Mouse (Mus musculus) heart, embryonic 15.5 days (tissue): ENCODE data around the gene Rps28. TPM values are rescaled to one million over a fixed set of nuclear protein-coding genes. Genes with fewer than 3 reads are reported as not detected.
"Not testable (repeated sequence)": the region's sequence is repeated elsewhere in the genome, so short reads cannot be mapped to it uniquely, and the experiment has no call there.

Source experiments
- ATAC-seq: fragments of 200-750 bp; cut with Nextera tagmentation; replicated peaks from 2 replicates; pipeline ENCODE4 v1.8.0; 2017; ENCODE audit warnings: low read depth, moderate TSS enrichment; ENCODE audit not compliant: insufficient number of reproducible peaks, insufficient read depth, low FRiP score
- H3K27ac ChIP-seq: fragments of 300-500 bp; sonication (generic); 2 replicates; pipeline ENCODE4 v1.5.1; 2015; ENCODE audit warnings: mild to moderate bottlenecking, inconsistent platforms
- H3K27me3 ChIP-seq: fragments of 300-500 bp; sonication (generic); 2 replicates; pipeline ENCODE4 v1.6.1; 2015; ENCODE audit warnings: inconsistent platforms
- H3K36me3 ChIP-seq: fragments of 300-500 bp; sonication (generic); 2 replicates; pipeline ENCODE4 v1.6.1; 2015; ENCODE audit warnings: mild to moderate bottlenecking, inconsistent platforms
- H3K4me1 ChIP-seq: fragments of 300-500 bp; sonication (generic); replicated peaks from 2 replicates; pipeline ENCODE4 v1.6.1; 2015; ENCODE audit warnings: inconsistent platforms
- H3K4me2 ChIP-seq: fragments of 300-500 bp; sonication (generic); 2 replicates; pipeline ENCODE4 v1.6.1; 2015; ENCODE audit warnings: inconsistent platforms, mild to moderate bottlenecking, moderate library complexity
- H3K4me3 ChIP-seq: fragments of 300-500 bp; sonication (generic); 2 replicates; pipeline ENCODE4 v1.5.1; 2015; ENCODE audit warnings: mild to moderate bottlenecking, inconsistent platforms
- H3K9ac ChIP-seq: fragments of 300-500 bp; sonication (generic); 2 replicates; pipeline ENCODE4 v1.6.1; 2015; ENCODE audit warnings: mild to moderate bottlenecking, inconsistent platforms
- H3K9me3 ChIP-seq: fragments of 300-500 bp; sonication (generic); replicated peaks from 2 replicates; pipeline ENCODE4 v1.6.1; 2016; ENCODE audit warnings: inconsistent platforms
- WGBS: fragments of 180-500 bp; shearing (Covaris S2); methylation state at CpG from one replicate; pipeline ENCODE4 v1.1.7; 2015; ENCODE audit warnings: mixed read lengths; 5-methylcytosine and 5-hydroxymethylcytosine counted together
- polyA plus RNA-seq: library from polyadenylated mRNA; unstranded; fragments of >200 nt; fragmentation: Nextera tagmentation; extraction: Ambion mirVana; gene quantifications from 2 replicates; pipeline ENCODE4 v1.2.1, GENCODE M21; 2015

Rps28 gene
- 456 and 543 TPM in 2 replicates for polyA plus RNA-seq

DNA sequence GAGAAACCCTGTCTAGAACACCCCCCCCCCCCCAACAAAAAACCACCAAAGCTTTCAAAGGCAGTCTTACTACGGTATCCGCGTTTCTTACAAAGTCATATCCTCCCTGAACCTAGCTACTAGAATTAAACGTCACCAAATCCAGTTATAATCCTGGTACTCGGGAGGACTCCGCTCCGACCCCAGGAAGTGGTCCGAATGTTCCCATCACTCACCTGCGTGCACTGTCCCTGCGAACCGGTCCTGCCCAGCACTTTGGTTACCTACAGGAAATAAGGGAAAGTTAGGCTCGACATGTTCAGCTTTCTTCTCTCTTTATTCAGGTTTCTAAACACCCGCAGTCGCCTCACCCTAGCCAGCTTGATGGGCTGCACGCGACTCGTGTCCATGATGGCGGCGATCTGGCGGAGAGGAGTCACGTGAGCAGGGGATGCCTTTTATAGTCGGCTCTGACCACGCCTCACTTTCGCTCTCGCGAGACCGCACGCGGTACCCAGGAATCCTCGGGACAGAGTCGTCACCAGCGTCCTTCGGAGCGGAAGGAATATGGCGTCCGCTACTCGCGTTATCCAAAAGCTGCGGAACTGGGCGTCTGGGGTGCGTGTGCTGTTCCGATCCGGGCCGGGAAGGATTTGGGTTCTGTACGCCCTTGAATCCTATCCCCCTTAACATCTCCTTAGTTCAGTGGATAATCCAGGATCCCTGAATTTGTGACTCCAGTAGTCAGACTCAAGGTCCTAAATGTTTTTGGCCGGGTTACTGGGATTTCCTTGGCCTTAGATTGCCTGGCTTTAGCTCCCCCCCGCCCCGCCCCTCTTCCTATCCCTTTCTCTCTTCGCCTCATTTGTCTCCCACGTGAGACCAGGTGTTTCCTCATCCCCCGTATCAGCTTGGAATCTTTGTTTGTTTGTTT lies at the start of gene Rps28, which contains the start of gene Ndufa7:
Gene Rps28, minus strand, starts transcription at position 479 of the 913 bp plus-strand sequence.
Gene Ndufa7, plus strand, starts transcription at position 489 of the 913 bp plus-strand sequence.
- Histone ChIP-seq H3K4me2 (peak within 1 kb of the TSS; percentile 79), H3K9ac (peak within 1 kb of the TSS; percentile 81), H3K36me3 (peaks cover 31% of the 10 kb centered on the region), H3K9me3 (no peaks in the 10 kb centered on the region), H3K27ac (peak within 1 kb of the TSS; percentile 84), H3K27me3 (no peaks in the 10 kb centered on the region), H3K4me1 (peaks cover 56% of the 10 kb centered on the region), H3K4me3 (peak within 1 kb of the TSS; percentile 79)
- WGBS: under 1% methylated on average over 51 of the region's 51 CpGs
- ATAC-seq: peak; percentile 91

GRCm38 (mm10) chr17:33873537-33873936 lies 49.2 kb upstream of the Rps28 start, which contains the start of gene Gm7029:
Gene Gm7029 (plus strand): TSS chr17:33873837.
- not testable (repeated sequence) for H3K9me3 ChIP-seq, H3K4me3 ChIP-seq, H3K27me3 ChIP-seq, H3K9ac ChIP-seq, H3K4me1 ChIP-seq, ATAC-seq, H3K27ac ChIP-seq, H3K4me2 ChIP-seq
- 71% methylated on average over 3 of the region's 12 CpGs for WGBS
- H3K36me3 ChIP-seq: peaks cover 19% of the 10 kb centered on the region; the same call in 1 of the 2 replicates

- 0 out of 2 replicates have a peak, but pooled peaks have one; percentile 22 for ATAC-seq
- Histone ChIP-seq H3K36me3 (no peaks in the 10 kb centered on the region), H3K4me3 (no peak overlapping the region), H3K4me1 (peaks cover 4% of the 10 kb centered on the region; the same call in 1 of the 2 replicates), H3K27ac (no peak overlapping the region), H3K4me2 (no peak overlapping the region), H3K9ac (no peak overlapping the region), H3K27me3 (no peaks in the 10 kb centered on the region), H3K9me3 (no peaks in the 10 kb centered on the region)
- 27% methylated on average over 9 of the region's 9 CpGs for WGBS
Observed at GRCm38 (mm10) chr17:33865330-33866030, 41.1 kb upstream of the Rps28 start.

- no peaks in the 10 kb centered on the region for H3K4me1 ChIP-seq
- H3K4me2 ChIP-seq: no peak overlapping the region
- H3K4me3 ChIP-seq: no peak overlapping the region
- no peaks in the 10 kb centered on the region for H3K36me3 ChIP-seq
- 76% methylated on average over 4 of the region's 4 CpGs for WGBS
- no peak for ATAC-seq
- no peak overlapping the region for H3K9ac ChIP-seq
- no peaks in the 10 kb centered on the region for H3K27me3 ChIP-seq
- no peak overlapping the region for H3K27ac ChIP-seq
- no peaks in the 10 kb centered on the region; the same call in 1 of the 2 replicates for H3K9me3 ChIP-seq
Observed at GRCm38 (mm10) chr17:33857816-33858215, 33.5 kb upstream of the Rps28 start.

DNA sequence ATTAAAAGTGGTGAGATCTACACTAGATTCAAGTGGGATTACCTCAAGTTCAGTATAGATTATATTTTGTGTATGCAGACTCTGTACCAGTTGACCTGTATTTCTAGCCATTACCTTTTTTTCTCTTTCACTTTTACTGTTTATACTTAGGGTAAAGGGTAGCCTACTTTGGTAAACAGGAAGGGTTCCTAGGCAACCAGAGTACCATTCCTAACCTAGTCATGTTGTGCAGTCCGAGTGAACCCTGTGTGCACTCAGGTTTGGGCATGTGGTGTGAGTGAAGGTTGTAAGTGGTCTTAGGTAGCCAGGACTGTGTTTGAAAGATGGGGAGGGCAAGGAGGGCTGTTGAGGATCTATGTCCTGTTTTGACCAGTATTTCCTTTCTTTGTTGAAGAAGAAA lies 27.0 kb upstream of the Rps28 start:
- H3K4me1 ChIP-seq: no peaks in the 10 kb centered on the region
- H3K27ac ChIP-seq: no peak overlapping the region
- ATAC-seq: no peak
- no peaks in the 10 kb centered on the region for H3K36me3 ChIP-seq
- H3K9ac ChIP-seq: no peak overlapping the region
- 42% methylated on average over 1 of the region's 1 CpGs for WGBS
- no peak overlapping the region for H3K4me2 ChIP-seq
- H3K9me3 ChIP-seq: no peaks in the 10 kb centered on the region
- no peaks in the 10 kb centered on the region for H3K27me3 ChIP-seq
- H3K4me3 ChIP-seq: no peak overlapping the region

DNA sequence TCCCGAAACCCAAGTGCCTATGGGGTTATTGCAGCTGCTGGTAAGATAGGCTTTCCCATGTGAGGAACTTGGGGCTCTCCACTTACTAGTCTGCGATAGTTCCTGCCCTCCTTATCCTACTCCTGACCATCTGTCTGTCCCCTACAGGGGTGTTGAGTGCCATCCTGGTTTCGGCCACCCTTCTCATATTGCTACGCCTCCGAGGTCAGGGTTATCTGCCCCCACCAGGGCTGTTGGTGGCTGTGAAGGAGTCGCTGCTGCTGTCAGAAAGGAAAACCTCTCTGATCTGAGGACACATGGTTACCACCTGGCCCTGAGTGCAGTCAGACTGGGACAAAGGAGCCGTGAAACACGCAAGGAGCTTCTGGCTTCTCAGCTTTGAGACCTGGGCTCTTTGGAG lies 23.8 kb upstream of the Rps28 start:
- Histone ChIP-seq H3K9me3 (no peaks in the 10 kb centered on the region), H3K27ac (no peak overlapping the region), H3K27me3 (no peaks in the 10 kb centered on the region), H3K9ac (no peak overlapping the region), H3K4me2 (no peak overlapping the region), H3K4me1 (peaks cover 7% of the 10 kb centered on the region), H3K36me3 (no peaks in the 10 kb centered on the region), H3K4me3 (no peak overlapping the region)
- no peak for ATAC-seq
- 65% methylated on average over 8 of the region's 8 CpGs for WGBS

- H3K36me3 ChIP-seq: 0 out of 2 replicates have a peak, but pooled peaks cover under 1% of the 10 kb centered on the region
- peaks cover 11% of the 10 kb centered on the region for H3K4me1 ChIP-seq
- no peak overlapping the region for H3K9ac ChIP-seq
- no peak for ATAC-seq
- H3K4me2 ChIP-seq: peak overlapping the region; percentile 77
- no peak overlapping the region for H3K27ac ChIP-seq
- 77% methylated on average over 1 of the region's 1 CpGs for WGBS
- no peaks in the 10 kb centered on the region for H3K27me3 ChIP-seq
- peak overlapping the region; percentile 85 for H3K4me3 ChIP-seq
- no peaks in the 10 kb centered on the region for H3K9me3 ChIP-seq
Observed at GRCm38 (mm10) chr17:33844196-33844595, 19.8 kb upstream of the Rps28 start.

- Histone ChIP-seq H3K4me3 (peak within 1 kb of the TSS; percentile 85), H3K27ac (peak within 1 kb of the TSS; percentile 55; the same call in 1 of the 2 replicates), H3K27me3 (no peaks in the 10 kb centered on the region), H3K4me2 (peak within 1 kb of the TSS; percentile 77), H3K36me3 (peaks cover 11% of the 10 kb centered on the region; the same call in 1 of the 2 replicates), H3K9ac (peak within 1 kb of the TSS; percentile 73), H3K9me3 (no peaks in the 10 kb centered on the region), H3K4me1 (peaks cover 11% of the 10 kb centered on the region)
- under 1% methylated on average over 45 of the region's 45 CpGs for whole genome bisulfite sequencing
- ATAC-seq: peak; percentile 88
Observed at GRCm38 (mm10) chr17:33842966-33843795, 18.8 kb upstream of the Rps28 start, which contains the start of gene Cd320. Gene Cd320 (plus strand): TSS chr17:33843091.

DNA sequence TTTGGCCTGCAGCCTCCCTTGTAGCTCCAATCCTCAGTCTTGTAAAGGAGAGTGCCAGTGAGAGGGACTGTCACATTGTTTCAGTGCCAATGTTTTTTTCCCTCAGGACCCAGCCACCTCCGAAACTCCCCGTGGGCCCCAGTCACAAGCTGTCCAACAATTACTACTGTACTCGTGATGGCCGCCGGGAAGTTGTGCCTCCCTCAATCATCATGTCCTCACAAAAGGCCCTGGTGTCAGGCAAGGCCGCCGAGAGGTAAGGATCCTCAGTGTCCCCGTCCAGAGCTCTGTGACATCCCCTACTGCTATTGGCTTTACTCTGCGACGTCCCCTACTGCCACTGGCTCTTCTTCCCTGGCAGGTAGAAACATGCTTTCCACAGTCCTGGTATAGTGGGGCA lies 5.2 kb upstream of the Rps28 start:
- peak overlapping the region; percentile 62 for H3K27ac ChIP-seq
- no peaks in the 10 kb centered on the region for H3K27me3 ChIP-seq
- 85% methylated on average over 10 of the region's 10 CpGs for WGBS
- no peak overlapping the region for H3K4me3 ChIP-seq
- ATAC-seq: no peak
- peak overlapping the region; percentile 31; the same call in 1 of the 2 replicates for H3K4me2 ChIP-seq
- H3K36me3 ChIP-seq: peaks cover 44% of the 10 kb centered on the region
- peaks cover 39% of the 10 kb centered on the region for H3K4me1 ChIP-seq
- no peak overlapping the region for H3K9ac ChIP-seq
- H3K9me3 ChIP-seq: no peaks in the 10 kb centered on the region

- Histone ChIP-seq H3K36me3 (peaks cover 37% of the 10 kb centered on the region), H3K9ac (no peak overlapping the region), H3K4me1 (peaks cover 39% of the 10 kb centered on the region), H3K27ac (peak overlapping the region; percentile 62), H3K4me3 (no peak overlapping the region), H3K27me3 (no peaks in the 10 kb centered on the region), H3K9me3 (no peaks in the 10 kb centered on the region), H3K4me2 (peak overlapping the region; percentile 31; the same call in 1 of the 2 replicates)
- 20% methylated on average over 2 of the region's 2 CpGs for WGBS
- peak; percentile 61 for ATAC-seq
Observed at GRCm38 (mm10) chr17:33828892-33829291, 4.5 kb upstream of the Rps28 start.
